Mouse (Mus musculus) E14TG2a.4 (cell line): ENCODE results near the gene Calhm3.

Experiments used
- CTCF ChIP-seq: conservative IDR thresholded peaks from 2 replicates; pipeline ENCODE4 v1.5.1; 2014; ENCODE audit warnings: low read length
- NANOG ChIP-seq: IDR thresholded peaks from 2 replicates; pipeline ENCODE4 v1.6.1; 2014; ENCODE audit warnings: borderline replicate concordance, low read length, mixed read lengths
- POU5F1 ChIP-seq: IDR thresholded peaks from 2 replicates; pipeline ENCODE4 v1.6.1; 2014; ENCODE audit warnings: low read length, borderline replicate concordance

GRCm38 (mm10) chr19:47178001-47178400 is 20.4 kb upstream of the Calhm3 start:
- TF ChIP-seq CTCF (peak; percentile 55), NANOG (no peak), POU5F1 (no peak)
